Mouse (Mus musculus): ENCODE measurements at regions not wholly inside any gene's neighbourhood (a gene's known extent, or its start where the extent isn't known, plus 50 kb on each side); places are given as distances from the start of the nearest gene placed in this dataset.

DNA sequence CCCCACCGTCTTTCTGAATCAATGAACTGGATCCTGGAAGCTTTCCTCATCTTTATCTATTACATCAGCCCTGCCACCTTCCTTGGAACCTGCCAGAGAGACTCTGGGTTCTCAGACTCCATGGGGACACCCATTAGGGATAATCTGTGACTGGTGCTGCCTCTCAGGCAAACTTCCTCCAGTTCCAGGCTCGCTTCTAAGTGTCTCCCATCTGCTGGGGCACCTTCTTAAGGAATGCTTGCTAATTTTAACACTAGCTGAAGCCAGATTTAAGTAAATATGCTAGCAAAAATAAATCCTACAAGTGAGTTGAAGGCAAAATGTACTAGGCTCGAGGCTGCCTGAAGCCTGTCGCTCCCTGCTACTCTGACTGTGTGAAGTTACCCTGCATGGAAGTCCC, 127.9 kb downstream of the Vegfa start:
- H3K27me3 ChIP-seq (ENCODE audit: control insufficient read depth, insufficient read depth, low read depth, low read length): no peaks in the 10 kb centered on the region
- H3K9me3 ChIP-seq (ENCODE audit: control insufficient read depth, low read length): no peaks in the 10 kb centered on the region
- H3K4me1 ChIP-seq (replicated peaks; ENCODE audit: control insufficient read depth, insufficient read depth, low read length): no peaks in the 10 kb centered on the region
- ATAC-seq (ENCODE audit: low read depth): no peak
- no peak overlapping the region for H3K4me3 ChIP-seq (ENCODE audit: low read length)
- H3K9ac ChIP-seq (ENCODE audit: low read length): no peak overlapping the region
- no peaks in the 10 kb centered on the region for H3K36me3 ChIP-seq (ENCODE audit: control insufficient read depth, insufficient read depth, low read length)
- H3K4me2 ChIP-seq (ENCODE audit: low read depth, low read length): no peak overlapping the region
- 73% methylated on average over 4 of the region's 4 CpGs for WGBS
- H3K27ac ChIP-seq (ENCODE audit: low read length): no peak overlapping the region

DNA sequence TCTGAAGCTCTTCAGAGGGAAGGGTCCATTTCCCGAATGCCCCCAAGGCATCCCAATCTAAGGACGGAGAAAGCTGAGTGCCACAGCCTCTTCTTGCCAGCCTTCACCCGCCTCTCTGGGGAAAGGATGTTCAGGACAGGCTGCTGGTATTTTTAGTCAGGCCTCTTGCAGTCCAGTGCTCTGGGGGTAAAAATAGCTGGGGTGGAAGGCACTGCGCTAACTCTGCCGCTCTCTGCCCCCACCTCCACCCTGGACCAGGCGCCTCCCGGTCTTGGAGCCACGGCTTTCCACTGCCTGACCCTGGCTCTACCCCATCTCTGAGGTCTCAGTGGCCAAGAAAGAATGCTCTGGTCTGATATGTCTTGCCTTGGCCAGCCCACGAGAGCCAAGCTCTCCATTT, 128.9 kb downstream of the Vegfa start:
- Histone ChIP-seq H3K27me3 (ENCODE audit: control insufficient read depth, insufficient read depth, low read depth, low read length) (no peaks in the 10 kb centered on the region), H3K4me1 (replicated peaks; ENCODE audit: control insufficient read depth, insufficient read depth, low read length) (no peaks in the 10 kb centered on the region), H3K9me3 (ENCODE audit: control insufficient read depth, low read length) (no peaks in the 10 kb centered on the region), H3K9ac (ENCODE audit: low read length) (no peak overlapping the region), H3K4me2 (ENCODE audit: low read depth, low read length) (no peak overlapping the region), H3K27ac (ENCODE audit: low read length) (no peak overlapping the region), H3K4me3 (ENCODE audit: low read length) (no peak overlapping the region), H3K36me3 (ENCODE audit: control insufficient read depth, insufficient read depth, low read length) (no peaks in the 10 kb centered on the region)
- ATAC-seq (ENCODE audit: low read depth): no peak
- 88% methylated on average over 9 of the region's 9 CpGs for WGBS

DNA sequence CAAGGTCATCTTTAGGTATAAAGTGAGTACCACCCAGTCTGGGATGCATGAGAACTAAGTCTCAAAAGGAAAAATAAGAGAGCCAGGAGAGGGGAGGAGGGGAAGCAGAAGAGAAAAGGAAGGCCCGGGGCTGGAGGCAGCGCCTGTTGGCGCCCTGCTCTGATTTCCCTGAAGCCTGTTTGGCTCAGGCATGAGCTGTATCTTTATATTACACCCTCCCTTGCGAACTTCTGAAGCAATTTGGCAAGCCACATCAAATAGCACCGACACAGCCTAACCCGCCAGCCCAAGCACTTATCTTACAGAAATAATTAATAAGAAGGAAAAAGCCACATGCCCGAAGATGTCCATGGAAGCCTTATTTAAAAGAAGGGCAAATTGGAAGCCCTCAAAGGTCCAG, 129.5 kb downstream of the Vegfa start:
- WGBS: 80% methylated on average over 7 of the region's 7 CpGs
- Histone ChIP-seq H3K4me2 (ENCODE audit: low read depth, low read length) (no peak overlapping the region), H3K36me3 (ENCODE audit: control insufficient read depth, insufficient read depth, low read length) (no peaks in the 10 kb centered on the region), H3K4me3 (ENCODE audit: low read length) (no peak overlapping the region), H3K9ac (ENCODE audit: low read length) (no peak overlapping the region), H3K9me3 (ENCODE audit: control insufficient read depth, low read length) (no peaks in the 10 kb centered on the region), H3K27me3 (ENCODE audit: control insufficient read depth, insufficient read depth, low read depth, low read length) (no peaks in the 10 kb centered on the region), H3K27ac (ENCODE audit: low read length) (no peak overlapping the region), H3K4me1 (replicated peaks; ENCODE audit: control insufficient read depth, insufficient read depth, low read length) (no peaks in the 10 kb centered on the region)
- ATAC-seq (ENCODE audit: low read depth): no peak

DNA sequence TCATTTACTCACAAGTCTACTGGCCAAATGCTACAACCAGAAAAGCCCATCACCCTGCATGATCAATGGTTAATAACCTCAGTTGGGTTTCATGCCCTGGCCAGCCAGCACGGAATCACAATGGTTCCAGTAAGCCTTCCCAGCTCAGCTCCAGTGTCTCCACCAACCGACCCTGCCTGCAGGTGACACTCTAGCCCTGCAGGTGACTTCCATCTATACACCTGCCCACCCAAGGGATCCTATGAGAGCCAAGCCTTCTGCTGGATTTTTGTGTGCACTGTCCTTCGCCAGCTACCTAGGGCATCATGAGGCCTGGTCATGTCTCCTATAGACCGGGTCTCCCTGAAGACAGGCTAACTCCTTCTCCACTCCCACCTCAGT, 135.3 kb downstream of the Vegfa start:
- ATAC-seq (ENCODE audit: low read depth): 0 out of 2 replicates have a peak, but pooled peaks have one; percentile 24
- Histone ChIP-seq H3K4me2 (ENCODE audit: low read depth, low read length) (no peak overlapping the region), H3K4me3 (ENCODE audit: low read length) (no peak overlapping the region), H3K36me3 (ENCODE audit: control insufficient read depth, insufficient read depth, low read length) (no peaks in the 10 kb centered on the region), H3K27ac (ENCODE audit: low read length) (no peak overlapping the region), H3K9me3 (ENCODE audit: control insufficient read depth, low read length) (no peaks in the 10 kb centered on the region), H3K9ac (ENCODE audit: low read length) (no peak overlapping the region), H3K27me3 (ENCODE audit: control insufficient read depth, insufficient read depth, low read depth, low read length) (no peaks in the 10 kb centered on the region), H3K4me1 (replicated peaks; ENCODE audit: control insufficient read depth, insufficient read depth, low read length) (no peaks in the 10 kb centered on the region; the same call in 1 of the 2 replicates)
- WGBS: 62% methylated on average over 4 of the region's 4 CpGs

DNA sequence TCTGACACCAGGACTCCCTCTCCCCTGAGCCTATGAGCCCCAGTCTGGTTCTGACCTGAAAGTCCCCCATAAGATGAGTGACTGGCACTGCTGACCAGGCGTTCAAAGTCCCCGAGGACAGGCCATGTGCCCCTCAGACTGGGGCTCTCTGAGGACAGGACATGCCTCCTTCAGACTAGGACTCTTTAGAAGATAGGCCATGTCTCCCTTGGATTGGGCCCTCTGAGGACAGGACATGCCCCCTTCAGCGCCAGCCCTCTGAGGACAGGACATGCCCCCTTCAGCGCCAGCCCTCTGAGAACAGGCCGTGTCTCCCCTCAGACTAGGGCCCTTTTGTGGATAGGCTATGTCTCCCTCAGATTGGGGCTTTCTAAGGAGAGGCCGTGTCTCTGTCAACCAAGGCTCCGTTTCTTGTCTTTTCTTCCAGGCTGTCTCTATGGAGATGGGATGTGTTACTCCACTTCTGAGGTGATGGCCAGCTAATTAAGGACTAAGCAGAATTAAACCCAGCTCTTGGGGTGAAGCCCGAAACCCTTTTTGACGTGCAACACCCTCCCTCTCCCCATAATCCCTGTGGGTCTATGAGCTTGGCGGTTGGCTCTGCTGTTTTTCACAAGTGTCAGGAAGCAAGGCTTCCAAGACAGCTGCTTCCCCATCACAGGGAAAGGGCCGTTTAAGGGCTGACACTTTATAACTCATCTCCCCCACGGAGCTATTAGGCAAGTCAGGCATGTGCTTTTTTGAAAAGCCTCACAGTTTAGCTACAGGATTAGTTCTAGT, 135.8 kb downstream of the Vegfa start:
- Histone ChIP-seq H3K9me3 (ENCODE audit: control insufficient read depth, low read length) (no peaks in the 10 kb centered on the region), H3K4me1 (replicated peaks; ENCODE audit: control insufficient read depth, insufficient read depth, low read length) (no peaks in the 10 kb centered on the region; the same call in 1 of the 2 replicates), H3K36me3 (ENCODE audit: control insufficient read depth, insufficient read depth, low read length) (no peaks in the 10 kb centered on the region), H3K4me2 (ENCODE audit: low read depth, low read length) (no peak overlapping the region), H3K27ac (ENCODE audit: low read length) (no peak overlapping the region), H3K4me3 (ENCODE audit: low read length) (no peak overlapping the region), H3K9ac (ENCODE audit: low read length) (no peak overlapping the region), H3K27me3 (ENCODE audit: control insufficient read depth, insufficient read depth, low read depth, low read length) (no peaks in the 10 kb centered on the region)
- peak; percentile 47; the same call in 1 of the 2 replicates for ATAC-seq (ENCODE audit: low read depth)
- WGBS: 52% methylated on average over 12 of the region's 12 CpGs

DNA sequence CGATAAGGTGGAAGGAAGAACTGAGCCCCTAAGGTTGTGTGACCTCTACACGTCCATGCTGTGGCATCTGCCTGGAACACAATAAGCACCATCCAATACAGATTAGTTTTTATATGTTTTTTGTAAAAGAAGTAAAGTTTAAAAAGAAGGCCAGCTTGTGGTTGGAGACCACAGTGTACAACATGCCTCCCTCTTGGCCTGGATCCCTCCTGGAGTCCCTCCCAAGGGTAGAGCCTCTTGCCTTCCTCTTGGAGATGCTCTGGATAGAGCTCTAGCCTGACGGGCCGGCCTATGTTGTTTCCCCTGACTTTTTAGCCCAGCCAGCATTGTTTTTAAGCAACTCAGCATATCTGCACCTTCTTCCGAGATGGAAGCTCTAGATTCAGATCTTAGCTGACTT, 138.0 kb downstream of the Vegfa start:
- H3K4me2 ChIP-seq (ENCODE audit: low read depth, low read length): no peak overlapping the region
- ATAC-seq (ENCODE audit: low read depth): no peak
- H3K27ac ChIP-seq (ENCODE audit: low read length): no peak overlapping the region
- peaks cover 3% of the 10 kb centered on the region for H3K4me1 ChIP-seq (replicated peaks; ENCODE audit: control insufficient read depth, insufficient read depth, low read length)
- H3K9ac ChIP-seq (ENCODE audit: low read length): no peak overlapping the region
- no peaks in the 10 kb centered on the region for H3K9me3 ChIP-seq (ENCODE audit: control insufficient read depth, low read length)
- no peaks in the 10 kb centered on the region for H3K27me3 ChIP-seq (ENCODE audit: control insufficient read depth, insufficient read depth, low read depth, low read length)
- H3K4me3 ChIP-seq (ENCODE audit: low read length): no peak overlapping the region
- 94% methylated on average over 5 of the region's 5 CpGs for WGBS
- no peaks in the 10 kb centered on the region for H3K36me3 ChIP-seq (ENCODE audit: control insufficient read depth, insufficient read depth, low read length)

DNA sequence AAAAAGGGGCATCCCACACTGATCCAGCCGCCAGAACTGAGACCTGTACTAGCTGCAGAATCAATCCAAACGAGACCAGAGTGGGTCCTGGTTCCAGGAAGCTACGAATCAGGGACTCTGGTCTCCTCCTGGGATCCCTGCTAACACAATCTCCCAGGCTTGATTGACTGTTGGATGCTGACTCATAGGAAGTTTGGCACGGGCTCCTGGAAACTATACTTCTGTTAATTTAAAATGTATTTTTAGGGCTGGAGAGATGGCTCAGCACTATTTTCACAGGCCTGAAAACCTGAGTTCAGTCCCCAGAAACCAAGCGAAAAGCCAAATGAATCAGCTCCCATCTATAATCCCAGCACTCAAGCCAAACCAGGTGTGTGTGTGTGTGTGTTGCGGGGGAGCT, 138.5 kb downstream of the Vegfa start:
- Histone ChIP-seq H3K4me2 (ENCODE audit: low read depth, low read length) (no peak overlapping the region), H3K4me3 (ENCODE audit: low read length) (no peak overlapping the region), H3K9me3 (ENCODE audit: control insufficient read depth, low read length) (no peaks in the 10 kb centered on the region), H3K9ac (ENCODE audit: low read length) (no peak overlapping the region), H3K27me3 (ENCODE audit: control insufficient read depth, insufficient read depth, low read depth, low read length) (no peaks in the 10 kb centered on the region), H3K4me1 (replicated peaks; ENCODE audit: control insufficient read depth, insufficient read depth, low read length) (peaks cover 3% of the 10 kb centered on the region), H3K36me3 (ENCODE audit: control insufficient read depth, insufficient read depth, low read length) (no peaks in the 10 kb centered on the region), H3K27ac (ENCODE audit: low read length) (no peak overlapping the region)
- 69% methylated on average over 6 of the region's 6 CpGs for WGBS
- no peak for ATAC-seq (ENCODE audit: low read depth)

DNA sequence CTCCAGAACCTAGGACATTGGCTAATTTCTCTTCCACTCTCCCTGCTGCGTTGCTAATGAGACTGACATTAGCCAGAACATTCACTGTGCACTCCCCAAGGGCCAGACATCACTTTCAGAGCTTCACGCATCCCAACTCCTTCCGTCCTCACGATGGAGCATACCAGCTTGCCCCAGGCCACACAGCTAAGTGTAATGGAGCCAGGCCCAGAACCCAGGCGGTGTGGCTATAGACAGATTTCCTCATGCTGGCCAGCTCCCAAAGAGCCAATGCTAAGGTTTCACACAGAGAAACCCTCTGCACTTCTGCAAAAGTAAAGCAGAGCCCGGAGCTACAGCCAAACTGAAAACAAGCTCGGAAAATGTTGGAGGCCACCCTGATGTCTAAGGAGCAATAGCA, 139.1 kb downstream of the Vegfa start:
- H3K9me3 ChIP-seq (ENCODE audit: control insufficient read depth, low read length): no peaks in the 10 kb centered on the region
- H3K36me3 ChIP-seq (ENCODE audit: control insufficient read depth, insufficient read depth, low read length): no peaks in the 10 kb centered on the region
- peaks cover 3% of the 10 kb centered on the region for H3K4me1 ChIP-seq (replicated peaks; ENCODE audit: control insufficient read depth, insufficient read depth, low read length)
- H3K4me2 ChIP-seq (ENCODE audit: low read depth, low read length): no peak overlapping the region
- no peak overlapping the region for H3K4me3 ChIP-seq (ENCODE audit: low read length)
- 77% methylated on average over 7 of the region's 7 CpGs for WGBS
- no peak overlapping the region for H3K9ac ChIP-seq (ENCODE audit: low read length)
- no peak overlapping the region for H3K27ac ChIP-seq (ENCODE audit: low read length)
- ATAC-seq (ENCODE audit: low read depth): no peak
- no peaks in the 10 kb centered on the region for H3K27me3 ChIP-seq (ENCODE audit: control insufficient read depth, insufficient read depth, low read depth, low read length)

DNA sequence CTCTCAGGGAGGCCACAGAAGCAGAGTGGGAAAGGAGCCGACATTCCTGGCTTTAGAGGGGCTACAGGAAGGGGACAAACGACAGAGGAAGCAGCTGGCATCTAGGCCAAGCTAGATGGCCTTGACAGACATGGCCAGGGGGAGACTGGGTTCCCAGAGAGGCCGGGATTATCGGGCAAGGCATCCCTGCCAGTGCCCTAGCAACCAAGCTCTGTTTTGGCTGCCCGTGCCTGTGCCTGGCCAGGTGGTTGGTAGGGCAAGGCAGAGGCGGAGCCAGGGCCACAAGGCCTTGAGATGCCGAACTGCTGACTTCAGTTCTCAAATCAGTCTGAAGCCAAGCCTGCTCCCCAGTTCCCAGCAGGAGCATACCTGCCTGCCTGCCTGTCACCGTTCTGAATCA, 142.7 kb downstream of the Vegfa start:
- Histone ChIP-seq H3K4me1 (replicated peaks; ENCODE audit: control insufficient read depth, insufficient read depth, low read length) (peaks cover 24% of the 10 kb centered on the region), H3K9me3 (ENCODE audit: control insufficient read depth, low read length) (no peaks in the 10 kb centered on the region), H3K27me3 (ENCODE audit: control insufficient read depth, insufficient read depth, low read depth, low read length) (no peaks in the 10 kb centered on the region), H3K4me2 (ENCODE audit: low read depth, low read length) (no peak overlapping the region), H3K4me3 (ENCODE audit: low read length) (no peak overlapping the region), H3K9ac (ENCODE audit: low read length) (no peak overlapping the region), H3K36me3 (ENCODE audit: control insufficient read depth, insufficient read depth, low read length) (no peaks in the 10 kb centered on the region), H3K27ac (ENCODE audit: low read length) (no peak overlapping the region)
- WGBS: 35% methylated on average over 8 of the region's 8 CpGs
- peak; percentile 37; the same call in 1 of the 2 replicates for ATAC-seq (ENCODE audit: low read depth)

Measured in lung, embryonic 16.5 days (tissue).